Mouse (Mus musculus): ENCODE measurements around the gene Exoc4. TPM values are rescaled to one million over a fixed set of nuclear protein-coding genes. Genes with fewer than 3 reads are reported as not detected.

The Exoc4 gene
- polyA plus RNA-seq, 1 experiment from 2014 or later, result 5.0 TPM

DNA sequence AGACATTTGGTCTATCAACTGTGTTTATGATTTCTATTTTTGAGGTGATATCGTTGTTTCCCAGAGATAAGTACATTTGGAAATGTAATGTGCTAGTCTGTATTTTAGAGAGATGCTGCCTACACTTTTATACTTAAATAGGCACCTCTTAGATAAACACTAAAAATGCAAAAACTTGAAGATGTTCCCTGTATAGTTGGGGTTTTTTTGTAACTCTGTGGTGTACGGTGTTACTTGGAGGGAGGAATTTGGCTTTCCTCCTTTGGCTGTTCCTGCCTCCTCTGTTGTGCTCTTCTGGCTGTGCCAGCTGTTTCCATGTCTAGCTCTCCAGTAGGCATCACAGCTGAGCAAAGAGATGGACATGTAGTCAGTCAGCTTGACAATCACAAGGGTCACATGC, 638.1 kb downstream of the Exoc4 start:
- WGBS (ENCODE audit: insufficient replicate concordance), result 84% methylated on average over 2 of the region's 2 CpGs
- Histone ChIP-seq H3K27ac (ENCODE audit: low read depth) (no peak overlapping the region), H3K36me3 (replicated peaks; ENCODE audit: insufficient read depth, low read length) (no peaks in the 10 kb centered on the region), H3K9ac (replicated peaks) (no peak overlapping the region), H3K27me3 (ENCODE audit: insufficient read depth, low read length) (no peaks in the 10 kb centered on the region), H3K4me2 (ENCODE audit: low read depth, low read length) (no peak overlapping the region), H3K4me1 (ENCODE audit: insufficient read depth) (no peaks in the 10 kb centered on the region), H3K4me3 (ENCODE audit: low read depth, low read length) (no peak overlapping the region), H3K9me3 (ENCODE audit: low read length) (no peaks in the 10 kb centered on the region)
- DNase-seq (no peak), ATAC-seq (no peak)
- TF ChIP-seq EP300 (IDR thresholded peaks at IDR 0.05; ENCODE audit: low read depth) (no peak), CTCF (IDR thresholded peaks at IDR 0.05; ENCODE audit: low read depth) (no peak)

DNA sequence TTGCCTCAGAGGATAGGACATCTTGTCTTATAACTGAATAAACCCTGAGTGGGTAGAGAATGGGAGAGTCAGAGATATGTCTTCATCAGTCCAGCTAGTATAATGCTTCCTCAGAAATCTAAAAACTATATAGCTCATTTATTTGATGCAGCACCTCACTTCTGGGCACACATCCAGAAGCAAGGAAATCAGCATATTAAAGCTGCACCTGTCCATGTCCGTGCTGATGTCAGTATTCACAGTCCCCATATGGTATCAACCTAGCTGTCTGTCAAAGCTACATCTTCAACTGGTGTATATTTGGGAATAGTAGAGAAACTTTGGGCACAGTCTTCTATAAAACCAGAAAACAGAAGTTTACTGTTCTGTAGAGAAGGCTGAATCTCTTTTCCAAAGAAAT, 642.0 kb downstream of the Exoc4 start:
- TF ChIP-seq EP300 (IDR thresholded peaks at IDR 0.05; ENCODE audit: low read depth) (no peak), CTCF (IDR thresholded peaks at IDR 0.05; ENCODE audit: low read depth) (no peak)

DNA sequence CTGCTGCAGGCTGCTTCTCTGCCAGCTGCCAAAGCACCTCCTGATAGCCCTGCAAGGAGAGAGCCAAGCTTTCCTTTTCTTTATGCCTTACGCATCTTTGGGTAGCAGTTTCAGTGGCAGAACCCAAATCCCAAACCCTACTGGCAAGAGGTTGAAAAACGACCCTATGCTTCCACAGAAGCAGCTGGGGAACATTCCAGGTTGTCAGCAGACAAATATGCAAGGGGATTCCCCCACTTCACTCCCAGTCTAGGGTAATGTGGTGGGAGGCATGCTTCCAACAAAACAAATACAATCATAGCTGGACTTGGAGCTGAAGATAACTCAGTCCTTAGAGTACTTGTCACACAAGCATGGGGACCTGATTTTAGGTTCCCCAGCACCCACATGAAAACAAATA, 643.3 kb downstream of the Exoc4 start:
- no peaks in the 10 kb centered on the region for H3K9me3 ChIP-seq (ENCODE audit: low read length)
- TF ChIP-seq CTCF (IDR thresholded peaks at IDR 0.05; ENCODE audit: low read depth) (no peak), EP300 (IDR thresholded peaks at IDR 0.05; ENCODE audit: low read depth) (no peak)
- no peak overlapping the region for H3K4me2 ChIP-seq (ENCODE audit: low read depth, low read length)
- H3K9ac ChIP-seq (replicated peaks), result no peak overlapping the region
- no peaks in the 10 kb centered on the region for H3K4me1 ChIP-seq (ENCODE audit: insufficient read depth)
- H3K36me3 ChIP-seq (replicated peaks; ENCODE audit: insufficient read depth, low read length), result no peaks in the 10 kb centered on the region
- H3K27me3 ChIP-seq (ENCODE audit: insufficient read depth, low read length), result no peaks in the 10 kb centered on the region
- 44% methylated on average over 2 of the region's 2 CpGs for WGBS (ENCODE audit: insufficient replicate concordance)
- DNase-seq, result no peak
- no peak for ATAC-seq
- no peak overlapping the region for H3K27ac ChIP-seq (ENCODE audit: low read depth)
- H3K4me3 ChIP-seq (ENCODE audit: low read depth, low read length), result no peak overlapping the region

More for the DNA sequence above, 642.0 kb downstream of the Exoc4 start:
- Histone ChIP-seq H3K4me2 (ENCODE audit: low read depth, low read length) (no peak overlapping the region), H3K9ac (replicated peaks) (no peak overlapping the region), H3K4me3 (ENCODE audit: low read depth, low read length) (no peak overlapping the region), H3K9me3 (ENCODE audit: low read length) (no peaks in the 10 kb centered on the region), H3K27ac (ENCODE audit: low read depth) (no peak overlapping the region), H3K27me3 (ENCODE audit: insufficient read depth, low read length) (no peaks in the 10 kb centered on the region), H3K4me1 (ENCODE audit: insufficient read depth) (no peaks in the 10 kb centered on the region), H3K36me3 (replicated peaks; ENCODE audit: insufficient read depth, low read length) (no peaks in the 10 kb centered on the region)
- no peak for DNase-seq
- WGBS (ENCODE audit: insufficient replicate concordance), result 77% methylated on average over 1 of the region's 1 CpGs
- no peak for ATAC-seq

DNA sequence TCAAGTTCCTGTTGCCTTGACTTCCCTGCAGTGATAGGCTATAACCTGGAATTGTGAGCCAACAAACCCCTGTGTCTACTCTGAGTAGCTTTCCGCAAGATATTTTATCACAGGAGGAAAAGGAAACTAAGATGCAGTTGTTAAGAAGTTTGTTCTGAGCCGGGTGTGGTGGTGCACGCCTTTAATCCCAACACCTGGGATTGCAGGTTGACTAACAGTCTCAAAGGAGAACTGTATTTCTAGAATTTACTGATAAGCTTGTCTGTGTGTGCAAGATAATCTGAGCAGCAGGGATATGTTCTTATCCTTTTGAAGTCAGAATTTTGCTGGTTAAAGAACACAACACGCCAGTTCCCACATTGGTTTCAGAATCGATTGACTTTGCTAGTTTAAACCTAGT, 651.1 kb downstream of the Exoc4 start:
- H3K9me3 ChIP-seq (ENCODE audit: low read length), result no peaks in the 10 kb centered on the region
- H3K9ac ChIP-seq (replicated peaks), result no peak overlapping the region
- H3K4me1 ChIP-seq (ENCODE audit: insufficient read depth), result no peaks in the 10 kb centered on the region
- no peaks in the 10 kb centered on the region for H3K36me3 ChIP-seq (replicated peaks; ENCODE audit: insufficient read depth, low read length)
- no peak overlapping the region for H3K4me2 ChIP-seq (ENCODE audit: low read depth, low read length)
- TF ChIP-seq CTCF (IDR thresholded peaks at IDR 0.05; ENCODE audit: low read depth) (no peak), EP300 (IDR thresholded peaks at IDR 0.05; ENCODE audit: low read depth) (no peak)
- no peak overlapping the region for H3K27ac ChIP-seq (ENCODE audit: low read depth)
- H3K4me3 ChIP-seq (ENCODE audit: low read depth, low read length), result no peak overlapping the region
- no peak for DNase-seq
- 61% methylated on average over 5 of the region's 5 CpGs for WGBS (ENCODE audit: insufficient replicate concordance)
- H3K27me3 ChIP-seq (ENCODE audit: insufficient read depth, low read length), result no peaks in the 10 kb centered on the region
- ATAC-seq, result no peak

DNA sequence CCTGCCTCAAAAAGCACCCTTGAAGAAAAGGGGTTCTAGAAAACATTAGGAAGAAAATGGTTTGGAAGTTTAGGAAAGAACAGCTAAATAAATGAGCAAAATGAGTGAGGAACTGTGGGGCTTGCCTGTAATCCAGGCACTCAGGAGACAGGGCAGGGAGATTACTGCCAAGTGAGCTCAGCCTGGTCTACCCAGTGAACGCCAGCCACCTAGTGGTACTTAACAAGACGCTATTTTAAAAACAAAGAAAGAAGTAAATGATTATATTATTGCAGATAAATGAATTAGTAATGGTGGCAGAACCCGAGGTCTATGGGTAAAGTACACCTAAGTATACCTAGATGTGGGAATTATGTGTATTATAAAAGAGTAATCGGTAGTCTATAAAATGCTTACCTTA, 651.7 kb downstream of the Exoc4 start:
- no peak for TF ChIP-seq EP300 (IDR thresholded peaks at IDR 0.05; ENCODE audit: low read depth)
- no peak for TF ChIP-seq CTCF (IDR thresholded peaks at IDR 0.05; ENCODE audit: low read depth)
- H3K4me2 ChIP-seq (ENCODE audit: low read depth, low read length), result no peak overlapping the region
- DNase-seq (no peak), ATAC-seq (no peak)
- no peak overlapping the region for H3K9ac ChIP-seq (replicated peaks)
- H3K27me3 ChIP-seq (ENCODE audit: insufficient read depth, low read length), result no peaks in the 10 kb centered on the region
- H3K4me3 ChIP-seq (ENCODE audit: low read depth, low read length), result no peak overlapping the region
- H3K27ac ChIP-seq (ENCODE audit: low read depth), result no peak overlapping the region
- H3K36me3 ChIP-seq (replicated peaks; ENCODE audit: insufficient read depth, low read length), result no peaks in the 10 kb centered on the region
- H3K4me1 ChIP-seq (ENCODE audit: insufficient read depth), result no peaks in the 10 kb centered on the region
- H3K9me3 ChIP-seq (ENCODE audit: low read length), result no peaks in the 10 kb centered on the region
- WGBS (ENCODE audit: insufficient replicate concordance), result 66% methylated on average over 4 of the region's 4 CpGs

DNA sequence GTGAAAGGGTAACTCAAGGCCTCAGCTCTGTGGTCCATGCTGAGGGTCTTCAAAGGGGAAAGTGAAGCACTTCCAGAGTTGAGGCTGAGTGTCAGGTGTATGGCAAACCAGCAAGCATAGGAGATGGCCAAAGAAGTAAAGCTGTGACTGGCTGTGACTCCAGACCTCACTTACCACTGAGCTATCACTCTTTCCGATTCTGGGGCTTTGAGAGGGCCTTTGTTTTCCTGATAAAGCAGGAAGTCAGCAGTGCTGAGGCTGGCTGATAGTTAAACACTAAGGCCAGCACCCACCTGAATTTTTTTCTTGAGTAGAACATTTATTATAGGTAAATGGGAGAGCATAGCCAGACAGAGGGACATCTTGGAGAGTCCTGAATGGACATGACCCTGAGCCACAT, 656.2 kb downstream of the Exoc4 start:
- no peaks in the 10 kb centered on the region for H3K27me3 ChIP-seq (ENCODE audit: insufficient read depth, low read length)
- ATAC-seq (no peak), DNase-seq (no peak)
- no peaks in the 10 kb centered on the region for H3K36me3 ChIP-seq (replicated peaks; ENCODE audit: insufficient read depth, low read length)
- 27% methylated on average over 1 of the region's 1 CpGs for WGBS (ENCODE audit: insufficient replicate concordance)
- H3K4me1 ChIP-seq (ENCODE audit: insufficient read depth), result no peaks in the 10 kb centered on the region
- TF ChIP-seq EP300 (IDR thresholded peaks at IDR 0.05; ENCODE audit: low read depth), result no peak
- no peak for TF ChIP-seq CTCF (IDR thresholded peaks at IDR 0.05; ENCODE audit: low read depth)
- no peak overlapping the region for H3K27ac ChIP-seq (ENCODE audit: low read depth)
- H3K9me3 ChIP-seq (ENCODE audit: low read length), result no peaks in the 10 kb centered on the region
- no peak overlapping the region for H3K4me2 ChIP-seq (ENCODE audit: low read depth, low read length)
- no peak overlapping the region for H3K9ac ChIP-seq (replicated peaks)
- no peak overlapping the region for H3K4me3 ChIP-seq (ENCODE audit: low read depth, low read length)

DNA sequence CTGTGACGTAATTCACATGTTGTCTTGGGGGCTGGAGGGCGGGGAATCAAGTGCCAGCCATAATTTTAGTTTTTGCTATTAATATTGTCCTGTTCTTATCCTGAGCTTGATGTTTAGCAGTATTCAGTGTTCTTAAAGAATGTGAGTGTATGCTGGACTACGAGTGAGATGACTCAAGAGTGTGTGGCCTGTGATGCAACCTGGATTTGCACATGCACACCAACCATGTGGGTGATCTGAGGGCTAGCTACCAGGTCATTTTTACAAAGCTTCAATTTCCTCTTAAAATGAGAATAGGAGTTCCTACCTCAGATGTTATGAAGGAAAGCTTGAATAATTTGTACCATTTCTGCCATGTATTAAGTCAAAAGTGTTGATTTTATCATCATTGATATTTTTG, 661.8 kb downstream of the Exoc4 start:
- Histone ChIP-seq H3K9ac (replicated peaks) (no peak overlapping the region), H3K27ac (ENCODE audit: low read depth) (no peak overlapping the region), H3K27me3 (ENCODE audit: insufficient read depth, low read length) (no peaks in the 10 kb centered on the region), H3K4me3 (ENCODE audit: low read depth, low read length) (no peak overlapping the region), H3K36me3 (replicated peaks; ENCODE audit: insufficient read depth, low read length) (no peaks in the 10 kb centered on the region), H3K4me2 (ENCODE audit: low read depth, low read length) (no peak overlapping the region), H3K4me1 (ENCODE audit: insufficient read depth) (no peaks in the 10 kb centered on the region), H3K9me3 (ENCODE audit: low read length) (no peaks in the 10 kb centered on the region)
- DNase-seq (no peak), ATAC-seq (no peak)
- TF ChIP-seq CTCF (IDR thresholded peaks at IDR 0.05; ENCODE audit: low read depth), result no peak
- TF ChIP-seq EP300 (IDR thresholded peaks at IDR 0.05; ENCODE audit: low read depth), result no peak
- 72% methylated on average over 3 of the region's 3 CpGs for WGBS (ENCODE audit: insufficient replicate concordance)
